Mouse (Mus musculus) MEL (cell line): ENCODE measurements at regions not wholly inside any gene's neighbourhood (a gene's known extent, or its start where the extent isn't known, plus 50 kb on each side); places are given as distances from the start of the nearest gene placed in this dataset.

Experiments used
- DNase-seq: peaks from one replicate; pipeline ENCODE4 v3.0.0; 2011; ENCODE audit warnings: low read depth, low spot score
- H3K27ac ChIP-seq: 2 replicates; pipeline ENCODE4 v1.5.1; 2012; ENCODE audit warnings: low read depth, mild to moderate bottlenecking, control low read depth, low read length, moderate library complexity; ENCODE audit not compliant: control insufficient read depth
- H3K27me3 ChIP-seq, 2 experiments: fragments of 150-350 bp in 1 of 2; sonication (generic) in 1 of 2; 2 replicates each; pipeline ENCODE4 v1.6.1; 2012; ENCODE audit warnings: low read length in 2 of 2, mild to moderate bottlenecking in 2 of 2, improper control_type of control experiment in 1 of 2, moderate library complexity in 1 of 2; ENCODE audit not compliant: insufficient read depth in 2 of 2, control insufficient read depth in 1 of 2
- H3K36me3 ChIP-seq, 2 experiments: 2 replicates each; pipeline ENCODE4 v1.6.1; 2012 to 2014; ENCODE audit warnings: low read length in 2 of 2, improper control_type of control experiment in 1 of 2, inconsistent platforms in 1 of 2, mild to moderate bottlenecking in 1 of 2; ENCODE audit not compliant: insufficient read depth in 2 of 2, control insufficient read depth in 1 of 2
- H3K4me1 ChIP-seq, 2 experiments: fragments of 150-350 bp in 1 of 2; sonication (generic) in 1 of 2; 2 replicates each; pipeline ENCODE4 v1.6.1; 2012; ENCODE audit warnings: low read length in 2 of 2, improper control_type of control experiment in 1 of 2, mild to moderate bottlenecking in 1 of 2; ENCODE audit not compliant: insufficient read depth in 2 of 2, control insufficient read depth in 1 of 2
- H3K4me3 ChIP-seq, 2 experiments: fragments of 150-350 bp in 1 of 2; sonication (generic) in 1 of 2; 2 replicates each; pipeline ENCODE4 v1.5.1; 2012; ENCODE audit warnings: low read depth in 2 of 2, low read length in 2 of 2, mild to moderate bottlenecking in 2 of 2, moderate library complexity in 2 of 2, control low read depth in 1 of 2, improper control_type of control experiment in 1 of 2; ENCODE audit not compliant: control insufficient read depth in 1 of 2, insufficient read depth in 1 of 2
- H3K79me2 ChIP-seq: 2 replicates; pipeline ENCODE4 v1.6.1; 2012; ENCODE audit warnings: mild to moderate bottlenecking, low read length, moderate library complexity; ENCODE audit not compliant: control insufficient read depth, poor library complexity, insufficient read depth
- H3K9ac ChIP-seq: 2 replicates; pipeline ENCODE4 v1.6.1; 2012; ENCODE audit warnings: low read depth, mild to moderate bottlenecking, control low read depth, low read length, moderate library complexity; ENCODE audit not compliant: control insufficient read depth, poor library complexity, severe bottlenecking
- H3K9me3 ChIP-seq: fragments of 150-350 bp; sonication (generic); replicated peaks from 2 replicates; pipeline ENCODE4 v1.6.1; 2012; ENCODE audit warnings: mild to moderate bottlenecking, low read length, improper control_type of control experiment, moderate library complexity; ENCODE audit not compliant: insufficient read depth
- BHLHE40 ChIP-seq: IDR thresholded peaks from 2 replicates; pipeline ENCODE4 v1.6.1; 2012; ENCODE audit warnings: low read depth, mild to moderate bottlenecking, inconsistent platforms, low read length, improper control_type of control experiment, borderline replicate concordance
- CTCF ChIP-seq, 3 experiments: IDR thresholded peaks in 2 of 3; conservative IDR thresholded peaks in 1 of 3; 2 replicates each; pipeline ENCODE4 v1.5.1; 2011 to 2012; ENCODE audit warnings: low read length in 3 of 3, low read depth in 2 of 3, mild to moderate bottlenecking in 2 of 3, improper control_type of control experiment in 1 of 3, inconsistent platforms in 1 of 3, mixed read lengths in 1 of 3, moderate library complexity in 1 of 3; ENCODE audit not compliant: control insufficient read depth in 1 of 3, insufficient read depth in 1 of 3, poor library complexity in 1 of 3, severe bottlenecking in 1 of 3
- ELF1 ChIP-seq: IDR thresholded peaks from 2 replicates; pipeline ENCODE4 v1.6.1; 2014; ENCODE audit warnings: low read depth, mild to moderate bottlenecking, inconsistent platforms, low read length, improper control_type of control experiment, moderate library complexity
- EP300 ChIP-seq, 2 experiments: IDR thresholded peaks; 2 replicates each; pipeline ENCODE4 v1.6.1; 2011; ENCODE audit warnings: improper control_type of control experiment in 2 of 2, low read length in 2 of 2, low read depth in 1 of 2, mild to moderate bottlenecking in 1 of 2
- GABPA ChIP-seq: IDR thresholded peaks from 2 replicates; pipeline ENCODE4 v1.6.1; 2012; ENCODE audit warnings: low read depth, mild to moderate bottlenecking, inconsistent platforms, low read length, improper control_type of control experiment, moderate library complexity
- GATA1 ChIP-seq: IDR thresholded peaks from 2 replicates; pipeline ENCODE4 v1.6.1; 2011; ENCODE audit warnings: low read depth, low read length, improper control_type of control experiment
- JUND ChIP-seq: IDR thresholded peaks from 2 replicates; pipeline ENCODE4 v1.6.1; 2011; ENCODE audit warnings: low read depth, mild to moderate bottlenecking, improper control_type of control experiment, low read length
- KAT2A ChIP-seq: conservative IDR thresholded peaks from 2 replicates; pipeline ENCODE4 v1.6.1; 2012; ENCODE audit warnings: low read depth, low read length, improper control_type of control experiment, inconsistent platforms
- MAFK ChIP-seq: IDR thresholded peaks from 2 replicates; pipeline ENCODE4 v1.6.1; 2011; ENCODE audit warnings: low read depth, mild to moderate bottlenecking, low read length, improper control_type of control experiment, borderline replicate concordance
- MAZ ChIP-seq: IDR thresholded peaks from 2 replicates; pipeline ENCODE4 v1.6.1; 2012; ENCODE audit warnings: low read depth, mild to moderate bottlenecking, inconsistent platforms, low read length, improper control_type of control experiment
- MYC ChIP-seq: IDR thresholded peaks from 2 replicates; pipeline ENCODE4 v1.6.1; 2011; ENCODE audit warnings: low read depth, mild to moderate bottlenecking, low read length, improper control_type of control experiment, moderate library complexity
- NELFE ChIP-seq: IDR thresholded peaks from 2 replicates; pipeline ENCODE4 v1.6.1; 2011; ENCODE audit warnings: low read depth, low read length, improper control_type of control experiment
- NRF1 ChIP-seq: IDR thresholded peaks from 2 replicates; pipeline ENCODE4 v1.6.1; 2014; ENCODE audit warnings: low read depth, mild to moderate bottlenecking, inconsistent platforms, low read length, improper control_type of control experiment, moderate library complexity; ENCODE audit not compliant: poor library complexity, insufficient read depth, severe bottlenecking
- POLR2A ChIP-seq, 2 experiments: IDR thresholded peaks; 2 replicates each; pipeline ENCODE4 v1.6.1; 2011 to 2012; ENCODE audit warnings: low read length in 2 of 2, mild to moderate bottlenecking in 2 of 2, control low read depth in 1 of 2, improper control_type of control experiment in 1 of 2, low read depth in 1 of 2, moderate library complexity in 1 of 2; ENCODE audit not compliant: control insufficient read depth in 1 of 2, insufficient read depth in 1 of 2, poor library complexity in 1 of 2
- SIN3A ChIP-seq: IDR thresholded peaks from 2 replicates; pipeline ENCODE4 v1.6.1; 2012; ENCODE audit warnings: low read length, improper control_type of control experiment, inconsistent platforms
- SMC3 ChIP-seq: IDR thresholded peaks from 2 replicates; pipeline ENCODE4 v1.6.1; 2011; ENCODE audit warnings: low read depth, low read length, improper control_type of control experiment
- TBP ChIP-seq: IDR thresholded peaks from 2 replicates; pipeline ENCODE4 v1.8.0; 2011; ENCODE audit warnings: low read depth, low read length, improper control_type of control experiment
- TCF12 ChIP-seq: IDR thresholded peaks from 2 replicates; pipeline ENCODE4 v1.6.1; 2014; ENCODE audit warnings: low read depth, mild to moderate bottlenecking, inconsistent platforms, low read length, improper control_type of control experiment, moderate library complexity
- UBTF ChIP-seq: IDR thresholded peaks from 2 replicates; pipeline ENCODE4 v1.6.1; 2012; ENCODE audit warnings: low read depth, mild to moderate bottlenecking, inconsistent platforms, low read length, improper control_type of control experiment, moderate library complexity, borderline replicate concordance; ENCODE audit not compliant: insufficient read depth
- USF1 ChIP-seq: IDR thresholded peaks from 2 replicates; pipeline ENCODE4 v1.6.1; 2014; ENCODE audit warnings: low read depth, mild to moderate bottlenecking, inconsistent platforms, low read length, improper control_type of control experiment, moderate library complexity
- USF2 ChIP-seq, 2 experiments: IDR thresholded peaks; 2 replicates each; pipeline ENCODE4 v1.6.1; 2011 to 2012; ENCODE audit warnings: improper control_type of control experiment in 2 of 2, low read length in 2 of 2, borderline replicate concordance in 1 of 2, inconsistent platforms in 1 of 2, low read depth in 1 of 2, mild to moderate bottlenecking in 1 of 2; ENCODE audit not compliant: insufficient read depth in 1 of 2

DNA sequence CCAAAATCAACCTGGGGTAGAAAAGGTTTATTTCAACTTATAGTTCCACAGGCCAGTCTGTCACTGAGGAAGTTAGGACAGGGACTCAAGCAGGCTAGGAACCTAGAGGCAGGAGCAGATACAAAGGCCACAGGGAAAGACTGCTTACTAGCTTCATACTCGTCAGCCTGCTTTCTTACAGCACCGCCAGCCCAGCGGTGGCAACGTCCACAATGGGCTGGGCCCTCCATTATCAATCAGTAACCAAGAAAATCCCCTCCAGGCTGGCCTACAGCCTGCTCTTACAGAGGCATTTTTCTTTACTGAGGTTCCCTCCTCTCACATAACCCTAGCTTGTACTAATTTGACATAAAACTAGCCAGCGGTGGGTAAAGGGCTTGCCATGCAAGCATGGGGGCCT is 180.2 kb downstream of the Utp6 start:
- H3K4me3 ChIP-seq: no peak overlapping the region
- H3K27ac ChIP-seq: no peak overlapping the region
- no peak overlapping the region for H3K9ac ChIP-seq
- TF ChIP-seq GABPA (no peak), GATA1 (no peak), EP300 (IDR thresholded peaks at IDR 0.05; ENCODE audit: low read depth in 1 of 2, low read length in 2 of 2) (no peak), JUND (no peak), CTCF (IDR thresholded peaks at IDR 0.05 in 2 of 3, conservative IDR thresholded peaks at IDR 0.05 in 1 of 3; ENCODE audit: control insufficient read depth in 1 of 3, insufficient read depth in 1 of 3, low read depth in 2 of 3, low read length in 3 of 3, poor library complexity in 1 of 3, severe bottlenecking in 1 of 3) (no peak), SMC3 (no peak), ELF1 (no peak)
- TF ChIP-seq, all 39 proteins: peak for 0
- no peak for DNase-seq
- Histone ChIP-seq H3K4me1 (no peaks in the 10 kb centered on the region), H3K27me3 (peaks cover 1 to 3% of the 10 kb centered on the region in 2 experiments), H3K79me2 (no peaks in the 10 kb centered on the region), H3K36me3 (no peaks in the 10 kb centered on the region), H3K9me3 (no peaks in the 10 kb centered on the region)

DNA sequence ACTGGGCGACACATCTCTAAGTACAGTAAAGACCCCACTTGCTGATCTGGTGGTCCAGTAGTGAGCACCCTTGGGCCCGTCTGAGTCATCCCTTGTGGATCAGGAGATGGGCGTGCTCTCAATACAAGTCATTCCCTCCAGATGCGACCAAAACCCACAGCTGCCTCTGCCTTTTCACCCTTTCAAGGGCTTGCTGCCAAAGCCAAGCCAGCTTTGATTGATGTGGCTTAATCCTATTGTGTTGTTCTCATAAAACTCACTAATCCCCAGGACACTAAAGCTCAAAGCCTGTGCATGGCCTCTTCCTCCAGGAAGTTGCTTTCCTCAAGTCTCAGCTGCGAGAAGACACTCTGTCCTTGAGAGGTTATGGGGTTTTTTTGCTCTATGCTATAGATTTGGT is 182.4 kb downstream of the Utp6 start:
- Histone ChIP-seq H3K36me3 (no peaks in the 10 kb centered on the region), H3K4me1 (no peaks in the 10 kb centered on the region), H3K9ac (no peak overlapping the region), H3K27ac (no peak overlapping the region), H3K27me3 (peaks cover 3 to 5% of the 10 kb centered on the region in 2 experiments; a peak in 3 of 4 replicates), H3K79me2 (no peaks in the 10 kb centered on the region), H3K9me3 (no peaks in the 10 kb centered on the region), H3K4me3 (no peak overlapping the region)
- DNase-seq: no peak
- TF ChIP-seq MAZ (no peak), BHLHE40 (no peak), GATA1 (no peak), MYC (no peak), NELFE (no peak)

- TF ChIP-seq MAFK: no peak
- no peak for TF ChIP-seq USF2 (IDR thresholded peaks at IDR 0.05; ENCODE audit: borderline replicate concordance in 1 of 2, insufficient read depth in 1 of 2, low read depth in 1 of 2, low read length in 2 of 2)
- no peak for TF ChIP-seq SIN3A
- TF ChIP-seq UBTF: no peak
- TF ChIP-seq POLR2A (IDR thresholded peaks at IDR 0.05; ENCODE audit: control insufficient read depth in 1 of 2, insufficient read depth in 1 of 2, low read depth in 1 of 2, low read length in 2 of 2, poor library complexity in 1 of 2): no peak
- no peak for TF ChIP-seq USF1
- TF ChIP-seq NRF1: no peak
- TF ChIP-seq GATA1: no peak
- TF ChIP-seq KAT2A: no peak
- no peak for TF ChIP-seq CTCF (IDR thresholded peaks at IDR 0.05 in 2 of 3, conservative IDR thresholded peaks at IDR 0.05 in 1 of 3; ENCODE audit: control insufficient read depth in 1 of 3, insufficient read depth in 1 of 3, low read depth in 2 of 3, low read length in 3 of 3, poor library complexity in 1 of 3, severe bottlenecking in 1 of 3)
- TF ChIP-seq JUND: no peak
- TF ChIP-seq TCF12: no peak
- no peak for TF ChIP-seq TBP
- Histone ChIP-seq H3K79me2 (no peaks in the 10 kb centered on the region), H3K9ac (no peak overlapping the region), H3K36me3 (no peaks in the 10 kb centered on the region), H3K4me1 (no peaks in the 10 kb centered on the region), H3K4me3 (no peak overlapping the region), H3K27me3 (peaks cover 9 to 13% of the 10 kb centered on the region in 2 experiments), H3K9me3 (no peaks in the 10 kb centered on the region), H3K27ac (no peak overlapping the region)
- DNase-seq: no peak
Measured at GRCm38 (mm10) chr11:79778522-79778921, 183.7 kb downstream of the Utp6 start.
